Mouse (Mus musculus) brown adipose tissue, adult 24 weeks (tissue): Measurements from ENCODE around the gene Rsu1. TPM values are rescaled to one million over a fixed set of nuclear protein-coding genes. Genes with fewer than 3 reads are reported as not detected.

Experiments used
- H3K27ac ChIP-seq: fragments of 200-500 bp; replicated peaks from 2 replicates; pipeline ENCODE4 v1.5.1; 2012; ENCODE audit warnings: low read depth, mild to moderate bottlenecking, low read length
- H3K4me1 ChIP-seq: fragments of 200-500 bp; 2 replicates; pipeline ENCODE4 v1.6.1; 2012; ENCODE audit warnings: low read length, mixed read lengths; ENCODE audit not compliant: control insufficient read depth, insufficient read depth, insufficient read length
- H3K4me3 ChIP-seq: fragments of 200-500 bp; 2 replicates; pipeline ENCODE4 v1.5.1; 2012; ENCODE audit warnings: low read depth, mild to moderate bottlenecking, low read length, moderate library complexity; ENCODE audit not compliant: insufficient read depth
- polyA plus RNA-seq: library from polyadenylated mRNA; stranded (reverse); fragments of >200 nt; gene quantifications from 2 replicates; pipeline ENCODE4 v1.2.4, GENCODE M21; 2012; ENCODE audit not compliant: missing spikeins, insufficient read depth, insufficient read length

Gene Rsu1
- polyA plus RNA-seq, 1 experiment, result 59.4 TPM

- Histone ChIP-seq H3K27ac (no peak overlapping the region), H3K4me1 (no peaks in the 10 kb centered on the region), H3K4me3 (no peak overlapping the region)
Observed at GRCm38 (mm10) chr2:13088266-13088665, 182.9 kb downstream of the Rsu1 start.

DNA sequence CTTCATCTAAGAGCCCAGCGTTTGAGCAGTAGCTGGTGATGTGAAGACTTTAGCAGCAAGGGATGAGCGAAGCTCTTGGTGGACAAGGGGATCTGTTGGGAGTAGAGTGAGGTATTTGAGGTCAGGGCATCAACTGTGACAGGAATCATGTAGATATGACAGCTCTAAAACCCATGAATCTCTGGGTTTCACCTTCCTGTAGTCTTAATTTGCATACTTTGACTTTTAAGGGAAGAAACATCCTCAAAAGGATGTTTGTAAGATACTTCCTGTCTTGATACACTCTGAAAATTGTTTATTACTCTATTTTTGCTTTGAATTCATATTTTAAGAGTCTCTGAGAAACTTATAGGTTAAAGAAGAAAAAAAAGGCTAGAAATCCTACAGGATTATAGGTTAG lies 183.4 kb downstream of the Rsu1 start:
- no peaks in the 10 kb centered on the region for H3K4me1 ChIP-seq
- H3K27ac ChIP-seq, result no peak overlapping the region
- no peak overlapping the region for H3K4me3 ChIP-seq

DNA sequence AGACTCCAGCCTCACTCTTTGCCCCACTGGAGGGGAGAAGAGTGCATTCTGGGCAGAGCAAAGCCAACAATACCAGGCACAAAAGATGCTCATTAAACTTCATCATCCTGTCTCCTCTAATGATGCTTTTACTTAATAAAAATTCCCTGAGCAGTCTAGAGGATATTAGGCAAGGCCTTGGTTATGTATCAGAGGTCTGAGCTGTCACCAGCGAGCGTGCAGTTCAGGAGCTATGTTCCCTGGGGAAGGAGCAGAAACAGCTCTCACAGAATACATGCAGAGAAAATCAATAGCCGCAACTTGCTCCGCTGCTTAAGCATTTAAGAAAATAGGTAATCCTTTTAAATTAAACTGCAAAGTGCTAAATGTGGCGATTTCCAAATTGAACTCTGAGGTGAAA lies 187.0 kb downstream of the Rsu1 start:
- Histone ChIP-seq H3K27ac (no peak overlapping the region), H3K4me1 (no peaks in the 10 kb centered on the region), H3K4me3 (no peak overlapping the region)

DNA sequence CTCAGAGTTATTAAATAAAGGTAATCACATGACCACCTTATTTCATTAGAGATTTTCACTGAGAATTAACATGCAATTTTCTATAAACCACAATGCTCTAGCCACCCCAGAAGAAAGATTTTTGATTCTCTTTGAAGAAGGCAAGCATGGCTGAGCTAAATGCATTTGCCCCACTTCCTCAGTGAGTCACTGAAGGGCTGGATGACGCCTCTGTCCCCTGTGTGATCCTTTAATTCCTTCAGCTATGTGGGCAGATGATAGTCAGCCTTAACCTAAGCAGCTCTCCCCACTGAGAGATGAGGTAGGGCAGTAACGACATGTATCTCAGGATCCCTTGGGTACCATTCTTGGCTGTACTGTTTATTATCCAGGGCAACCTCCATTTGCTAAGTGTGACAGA lies 190.7 kb downstream of the Rsu1 start:
- H3K4me1 ChIP-seq, result no peaks in the 10 kb centered on the region
- H3K4me3 ChIP-seq, result no peak overlapping the region
- no peak overlapping the region for H3K27ac ChIP-seq

GRCm38 (mm10) chr2:13072243-13072642 lies 199.0 kb downstream of the Rsu1 start:
- Histone ChIP-seq H3K27ac (no peak overlapping the region), H3K4me3 (no peak overlapping the region), H3K4me1 (no peaks in the 10 kb centered on the region)

GRCm38 (mm10) chr2:13060426-13061170 lies 210.6 kb downstream of the Rsu1 start:
- Histone ChIP-seq H3K4me1 (no peaks in the 10 kb centered on the region), H3K27ac (no peak overlapping the region), H3K4me3 (no peak overlapping the region)

DNA sequence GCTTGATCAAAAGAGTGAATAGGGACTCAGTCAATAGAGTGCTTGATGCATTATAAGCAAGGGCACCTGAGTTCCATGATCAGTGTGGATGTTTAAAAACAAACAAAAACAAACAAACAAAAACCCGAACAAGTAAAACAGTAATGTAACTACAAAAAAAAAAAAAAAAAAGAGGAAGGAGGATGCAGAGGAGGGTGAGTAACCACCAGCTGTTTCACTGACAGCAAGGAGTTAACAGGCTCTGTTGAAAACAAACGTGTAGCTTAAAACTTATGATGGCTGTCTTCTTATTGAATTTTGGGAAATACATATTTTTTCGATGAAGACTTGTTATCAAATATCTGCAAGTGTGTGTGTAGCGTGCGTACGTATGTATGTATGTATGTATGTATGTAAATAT lies 222.6 kb downstream of the Rsu1 start:
- H3K4me3 ChIP-seq, result no peak overlapping the region
- H3K4me1 ChIP-seq, result no peaks in the 10 kb centered on the region
- H3K27ac ChIP-seq, result no peak overlapping the region

GRCm38 (mm10) chr2:13044555-13044954 lies 226.7 kb downstream of the Rsu1 start:
- Histone ChIP-seq H3K4me3 (no peak overlapping the region), H3K27ac (no peak overlapping the region), H3K4me1 (no peaks in the 10 kb centered on the region)

GRCm38 (mm10) chr2:13039785-13040184 lies 231.4 kb downstream of the Rsu1 start:
- H3K27ac ChIP-seq, result no peak overlapping the region
- no peaks in the 10 kb centered on the region for H3K4me1 ChIP-seq
- H3K4me3 ChIP-seq, result no peak overlapping the region

DNA sequence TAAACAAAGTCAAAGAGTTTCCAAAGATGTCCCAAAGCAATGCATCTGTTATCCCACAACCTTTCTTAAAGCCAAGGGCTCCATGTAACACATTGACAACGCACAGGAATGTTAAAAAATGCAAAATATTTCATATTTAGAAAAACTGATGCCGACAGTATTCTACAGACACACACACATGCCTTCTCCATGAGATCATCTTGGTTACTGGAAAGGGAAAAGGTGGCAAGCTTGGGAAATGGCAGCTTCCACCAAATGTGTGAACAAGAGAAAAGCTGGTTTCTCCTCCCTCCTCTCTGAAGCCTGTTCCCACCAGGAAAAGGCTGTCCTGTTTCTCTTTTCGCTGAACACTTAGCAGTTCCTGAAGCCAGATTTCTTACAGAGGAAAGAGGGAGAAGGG lies 232.4 kb downstream of the Rsu1 start:
- Histone ChIP-seq H3K27ac (no peak overlapping the region), H3K4me3 (no peak overlapping the region), H3K4me1 (no peaks in the 10 kb centered on the region)

Other genes with a start within 250 kb of the Rsu1 start
- gene Cubn, start 220.4 kb upstream of the Rsu1 start, polyA plus RNA-seq, result not detected in 2 replicates